Mouse (Mus musculus): Measurements from ENCODE around the gene Gm14692.
"Not testable (repeated sequence)": the region's sequence is repeated elsewhere in the genome, so short reads cannot be mapped to it uniquely, and the experiment has no call there.

Gene Gm14692

GRCm38 (mm10) chrX:67695398-67695797, at the start of gene Gm14692:
Gene Gm14692 (plus strand): TSS chrX:67695698.
- not testable (repeated sequence) for DNase-seq

- not testable (repeated sequence) for DNase-seq
Measured at GRCm38 (mm10) chrX:67693462-67693861, 2.0 kb upstream of the Gm14692 start, which contains the start of gene Gm1140. Gene Gm1140 (minus strand): TSS chrX:67693562.

Measured in cerebellum, adult 18-20 months (tissue).